Mouse (Mus musculus): Measurements from ENCODE around the gene Galk2. TPM values are rescaled to one million over a fixed set of nuclear protein-coding genes. Genes with fewer than 3 reads are reported as not detected.

Gene Galk2
- total and polyA plus RNA-seq, 3 experiments, result 0.08 to 0.29 TPM; not detected in 1

DNA sequence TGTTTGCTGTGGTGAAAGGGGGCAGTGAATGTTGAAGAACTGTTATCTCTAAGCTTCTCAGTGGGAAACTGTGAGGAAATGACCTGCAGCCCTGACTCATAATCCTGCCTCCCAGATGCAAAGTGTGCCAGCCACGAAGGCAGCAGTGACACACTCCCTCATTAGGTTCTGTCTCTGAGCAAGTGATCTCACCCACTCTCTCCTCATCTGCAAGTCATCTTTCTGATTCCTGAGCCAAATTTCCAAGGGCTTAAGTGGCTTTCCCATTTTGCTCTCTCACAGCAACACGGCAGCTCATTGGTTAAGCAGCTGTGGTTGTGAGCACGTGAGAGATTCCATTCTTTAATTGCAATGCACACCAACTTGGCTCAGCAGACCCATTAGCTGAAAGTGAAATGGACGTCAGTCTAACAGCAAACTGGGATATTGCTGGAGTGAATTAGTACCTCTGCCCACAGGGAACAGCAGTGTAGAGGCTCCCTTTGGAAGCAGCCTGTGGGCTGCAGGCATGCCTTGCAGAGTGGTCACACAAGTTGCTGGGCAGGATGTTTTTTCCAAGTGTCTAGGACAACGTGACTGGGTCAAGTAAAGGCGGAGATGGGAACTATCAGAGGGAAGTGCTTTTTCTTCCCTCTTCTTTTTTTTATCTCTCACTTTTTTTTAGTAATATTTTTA lies 82.3 kb downstream of the Galk2 start:
- no peaks in the 10 kb centered on the region for H3K4me1 ChIP-seq (ENCODE audit: control insufficient read depth in 1 of 2, insufficient read depth in 2 of 2, low read length in 2 of 2)
- H3K79me2 ChIP-seq (ENCODE audit: control insufficient read depth, insufficient read depth, low read length, poor library complexity), result no peaks in the 10 kb centered on the region
- TF ChIP-seq TBP (IDR thresholded peaks at IDR 0.05; ENCODE audit: low read depth, low read length) (no peak), EP300 (IDR thresholded peaks at IDR 0.05; ENCODE audit: low read depth in 1 of 2, low read length in 2 of 2) (no peak), USF1 (IDR thresholded peaks at IDR 0.05; ENCODE audit: low read depth, low read length) (no peak), E2F4 (IDR thresholded peaks at IDR 0.05; ENCODE audit: borderline replicate concordance, low read depth, low read length) (no peak), KAT2A (conservative IDR thresholded peaks at IDR 0.05; ENCODE audit: low read depth, low read length) (no peak), ZMIZ1 (IDR thresholded peaks at IDR 0.05; ENCODE audit: low read depth, low read length) (no peak), ZNF384 (IDR thresholded peaks at IDR 0.05; ENCODE audit: low read depth, low read length) (no peak), MAFK (IDR thresholded peaks at IDR 0.05; ENCODE audit: borderline replicate concordance, low read depth, low read length) (no peak), POLR2AphosphoS5 (IDR thresholded peaks at IDR 0.05; ENCODE audit: borderline replicate concordance, low read depth, low read length) (no peak)
- no peak overlapping the region for H3K4me3 ChIP-seq (ENCODE audit: control insufficient read depth in 1 of 2, insufficient read depth in 1 of 2, low read depth in 2 of 2, low read length in 2 of 2)
- no peak overlapping the region for H3K9ac ChIP-seq (ENCODE audit: control insufficient read depth, low read depth, low read length, poor library complexity, severe bottlenecking)
- H3K27ac ChIP-seq (ENCODE audit: control insufficient read depth, low read depth, low read length), result no peak overlapping the region
- no peaks in the 10 kb centered on the region for H3K9me3 ChIP-seq (replicated peaks; ENCODE audit: insufficient read depth, low read length)
- DNase-seq (ENCODE audit: low read depth, low spot score), result no peak
- no peaks in the 10 kb centered on the region; a peak in 1 of 4 replicates for H3K27me3 ChIP-seq (ENCODE audit: control insufficient read depth in 1 of 2, insufficient read depth in 2 of 2, low read length in 2 of 2)
- no peaks in the 10 kb centered on the region for H3K36me3 ChIP-seq (ENCODE audit: control insufficient read depth in 1 of 2, insufficient read depth in 2 of 2, low read length in 2 of 2)

DNA sequence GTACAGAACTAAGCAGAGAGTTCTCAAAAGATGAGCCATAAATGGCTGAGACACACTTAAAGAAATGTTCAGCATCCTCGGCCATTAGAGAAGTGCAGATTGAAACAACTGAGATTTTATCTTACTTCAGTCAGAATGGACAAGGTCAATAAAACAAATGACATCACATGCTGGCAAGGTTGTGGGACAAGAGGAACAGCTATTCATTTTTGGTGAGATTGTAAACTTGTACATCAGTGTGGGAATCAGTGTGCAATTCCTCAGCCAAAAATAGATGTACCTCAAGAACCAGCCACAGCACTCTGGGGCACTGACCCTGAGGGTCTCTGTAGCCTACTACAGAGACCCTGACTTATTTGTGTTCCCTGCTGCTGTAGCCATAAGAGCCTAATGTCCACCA lies 84.4 kb downstream of the Galk2 start:
- Histone ChIP-seq H3K27ac (ENCODE audit: control insufficient read depth, low read depth, low read length) (no peak overlapping the region), H3K9ac (ENCODE audit: control insufficient read depth, low read depth, low read length, poor library complexity, severe bottlenecking) (no peak overlapping the region), H3K4me3 (ENCODE audit: control insufficient read depth in 1 of 2, insufficient read depth in 1 of 2, low read depth in 2 of 2, low read length in 2 of 2) (no peak overlapping the region), H3K79me2 (ENCODE audit: control insufficient read depth, insufficient read depth, low read length, poor library complexity) (no peaks in the 10 kb centered on the region), H3K27me3 (ENCODE audit: control insufficient read depth in 1 of 2, insufficient read depth in 2 of 2, low read length in 2 of 2) (no peaks in the 10 kb centered on the region; a peak in 1 of 4 replicates), H3K4me1 (ENCODE audit: control insufficient read depth in 1 of 2, insufficient read depth in 2 of 2, low read length in 2 of 2) (no peaks in the 10 kb centered on the region), H3K36me3 (ENCODE audit: control insufficient read depth in 1 of 2, insufficient read depth in 2 of 2, low read length in 2 of 2) (no peaks in the 10 kb centered on the region), H3K9me3 (replicated peaks; ENCODE audit: insufficient read depth, low read length) (no peaks in the 10 kb centered on the region)
- DNase-seq (ENCODE audit: low read depth, low spot score), result no peak
- TF ChIP-seq TAL1 (IDR thresholded peaks at IDR 0.05; ENCODE audit: low read length), result no peak
- no peak for TF ChIP-seq JUND (IDR thresholded peaks at IDR 0.05; ENCODE audit: low read depth, low read length)
- TF ChIP-seq NRF1 (IDR thresholded peaks at IDR 0.05; ENCODE audit: insufficient read depth, low read depth, low read length, poor library complexity, severe bottlenecking), result no peak
- TF ChIP-seq RCOR1 (IDR thresholded peaks at IDR 0.05; ENCODE audit: low read depth, low read length), result no peak
- TF ChIP-seq GATA1 (IDR thresholded peaks at IDR 0.05; ENCODE audit: low read depth, low read length), result no peak
- no peak for TF ChIP-seq GABPA (IDR thresholded peaks at IDR 0.05; ENCODE audit: low read depth, low read length)
- TF ChIP-seq MEF2A (IDR thresholded peaks at IDR 0.05; ENCODE audit: extremely low read depth, insufficient replicate concordance, low read depth, low read length, poor library complexity, severe bottlenecking), result no peak
- TF ChIP-seq POLR2AphosphoS5 (IDR thresholded peaks at IDR 0.05; ENCODE audit: borderline replicate concordance, low read depth, low read length), result no peak
- no peak for TF ChIP-seq RAD21 (IDR thresholded peaks at IDR 0.05; ENCODE audit: low read depth, low read length)

Measured in MEL (cell line).